Mouse (Mus musculus) myocyte (in vitro differentiated cells): Measurements from ENCODE around the gene Frmpd3.
"Not testable (repeated sequence)": the region's sequence is repeated elsewhere in the genome, so short reads cannot be mapped to it uniquely, and the experiment has no call there.

Experiments used
- CEBPB ChIP-seq: IDR thresholded peaks from 2 replicates; pipeline ENCODE4 v1.6.1; 2011; ENCODE audit warnings: mild to moderate bottlenecking, moderate library complexity; ENCODE audit not compliant: poor library complexity, insufficient read depth, severe bottlenecking
- E2F4 ChIP-seq: IDR thresholded peaks from one replicate; pipeline ENCODE4 v1.6.1; 2011; ENCODE audit warnings: mild to moderate bottlenecking, control low read depth, moderate library complexity; ENCODE audit not compliant: insufficient read depth
- MAX ChIP-seq: IDR thresholded peaks from one replicate; pipeline ENCODE4 v1.6.1; 2011; ENCODE audit warnings: low read depth, mild to moderate bottlenecking, control low read depth
- MYOD1 ChIP-seq, 3 experiments: IDR thresholded peaks; one replicate each; pipeline ENCODE4 v1.6.1; 2011; ENCODE audit warnings: control low read depth in 2 of 3, low read depth in 2 of 3, mild to moderate bottlenecking in 2 of 3, moderate library complexity in 1 of 3; ENCODE audit not compliant: insufficient read length in 2 of 3, control insufficient read depth in 1 of 3
- MYOG ChIP-seq, 3 experiments: IDR thresholded peaks; one replicate each; pipeline ENCODE4 v1.6.1; 2011; ENCODE audit warnings: control low read depth in 2 of 3, low read depth in 2 of 3, mild to moderate bottlenecking in 2 of 3; ENCODE audit not compliant: insufficient read length in 2 of 3, control insufficient read depth in 1 of 3, insufficient read depth in 1 of 3
- POLR2A ChIP-seq: IDR thresholded peaks from one replicate; pipeline ENCODE4 v1.6.1; 2011; ENCODE audit warnings: low read depth, mild to moderate bottlenecking, control low read depth, moderate library complexity; ENCODE audit not compliant: insufficient read length
- POLR2AphosphoS2 ChIP-seq: IDR thresholded peaks from one replicate; pipeline ENCODE4 v1.6.1; 2011; ENCODE audit warnings: low read depth, control low read depth; ENCODE audit not compliant: insufficient read length
- REST ChIP-seq: IDR thresholded peaks from one replicate; pipeline ENCODE4 v1.6.1; 2011; ENCODE audit warnings: mild to moderate bottlenecking, control low read depth, moderate library complexity; ENCODE audit not compliant: insufficient read depth, insufficient read length
- SRF ChIP-seq: IDR thresholded peaks from one replicate; pipeline ENCODE4 v1.6.1; 2011; ENCODE audit warnings: low read depth; ENCODE audit not compliant: control insufficient read depth, insufficient read length
- TCF3 ChIP-seq: IDR thresholded peaks from one replicate; pipeline ENCODE4 v1.6.1; 2011; ENCODE audit warnings: low read depth, control low read depth; ENCODE audit not compliant: insufficient read length
- USF1 ChIP-seq: IDR thresholded peaks from one replicate; pipeline ENCODE4 v1.6.1; 2011; ENCODE audit warnings: low read depth, mild to moderate bottlenecking, control low read depth, moderate library complexity

GRCm38 (mm10) chrX:140320671-140321070 is 21.4 kb upstream of the Frmpd3 start:
- not testable (repeated sequence) for TF ChIP-seq MAX; USF1; POLR2A; MYOD1 (IDR thresholded peaks at IDR 0.05; ENCODE audit: control insufficient read depth in 1 of 3, insufficient read length in 2 of 3, low read depth in 2 of 3); POLR2AphosphoS2; SRF; MYOG (IDR thresholded peaks at IDR 0.05; ENCODE audit: control insufficient read depth in 1 of 3, insufficient read depth in 1 of 3, insufficient read length in 2 of 3, low read depth in 2 of 3); TCF3; CEBPB; REST; E2F4
